Mouse (Mus musculus) left cerebral cortex, adult 18-20 months (tissue): ENCODE measurements around the gene Adgrb2. TPM values are rescaled to one million over a fixed set of nuclear protein-coding genes. Genes with fewer than 3 reads are reported as not detected.

ENCODE experiments used
- DNase-seq, 2 experiments: peaks; one replicate each; pipeline ENCODE4 v3.0.0; 2021 to 2022; ENCODE audit warnings: low spot score in 2 of 2, mixed read lengths in 1 of 2
- total RNA-seq, 2 experiments: library from RNA; stranded (reverse); gene quantifications; 2 replicates each; pipeline ENCODE4 v1.2.3; 2021

The Adgrb2 gene
- total RNA-seq, 2 experiments from 2014 or later, result 366 to 382 TPM

GRCm38 (mm10) chr4:130063191-130063590 is 78.5 kb downstream of the Adgrb2 start:
- no peak for DNase-seq

GRCm38 (mm10) chr4:130066816-130067215 is 82.1 kb downstream of the Adgrb2 start:
- no peak for DNase-seq

GRCm38 (mm10) chr4:130070523-130070922 is 85.9 kb downstream of the Adgrb2 start:
- DNase-seq, result no peak

GRCm38 (mm10) chr4:130071758-130072157 is 87.1 kb downstream of the Adgrb2 start:
- DNase-seq, result no peak

Other genes with a start within 250 kb of the Adgrb2 start
- gene Khdrbs1, start 242.6 kb upstream of the Adgrb2 start, total RNA-seq, result 10 to 100 TPM; 92.3 to 98.4 TPM
- gene Ptp4a2, start 173.7 kb upstream of the Adgrb2 start, total RNA-seq, result 100 to 1,000 TPM; 137 to 141 TPM
- gene Spocd1, start 55.6 kb upstream of the Adgrb2 start, total RNA-seq, result under 1 TPM; 0.49 to 0.59 TPM
- gene Col16a1, start 63.0 kb downstream of the Adgrb2 start, total RNA-seq, result 10 to 100 TPM; 14.6 to 15.8 TPM
- 10 to 100 TPM; 79.7 to 82.3 TPM for gene Pef1, start 117.7 kb downstream of the Adgrb2 start, total RNA-seq
- gene Hcrtr1, start 154.5 kb downstream of the Adgrb2 start, total RNA-seq, result 1 to 10 TPM; 1.6 to 2.4 TPM
- gene Tinagl1, start 190.3 kb downstream of the Adgrb2 start, total RNA-seq, result 10 to 100 TPM; 10.5 to 19.5 TPM
- not detected for gene Gm853, start 237.5 kb downstream of the Adgrb2 start, total RNA-seq